Mouse (Mus musculus): Measurements from ENCODE around the gene Nim1k. TPM values are rescaled to one million over a fixed set of nuclear protein-coding genes. Genes with fewer than 3 reads are reported as not detected.

Nim1k gene
- polyA plus RNA-seq, 1 experiment from 2014 or later = 0.91 TPM

DNA sequence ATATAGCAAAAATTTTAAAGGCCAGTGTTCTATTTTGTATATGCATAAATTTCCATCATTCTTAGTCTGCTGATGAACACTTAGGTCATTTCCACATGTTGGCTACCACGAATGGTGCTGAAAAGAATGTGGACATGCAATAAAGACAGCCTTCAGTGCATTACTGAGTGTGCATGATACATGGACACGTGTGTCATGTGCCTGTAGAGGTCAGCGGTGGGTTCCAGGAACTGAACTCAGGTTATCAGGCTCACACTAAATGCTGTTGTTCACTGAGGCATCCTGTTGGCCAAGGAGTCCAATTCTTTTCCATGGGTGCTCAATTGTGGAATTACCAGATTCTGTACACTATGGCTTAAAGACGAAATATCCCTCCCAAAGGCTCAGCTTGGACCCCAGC lies 27.9 kb upstream of the Nim1k start:
- Histone ChIP-seq H3K27me3 (ENCODE audit: insufficient read depth, low read length) (no peaks in the 10 kb centered on the region), H3K4me2 (no peak overlapping the region), H3K36me3 (ENCODE audit: insufficient read depth) (peaks cover 85% of the 10 kb centered on the region), H3K9ac (no peak overlapping the region), H3K27ac (ENCODE audit: low read depth) (no peak overlapping the region), H3K9me3 (ENCODE audit: low read depth, low read length) (no peaks in the 10 kb centered on the region), H3K4me3 (ENCODE audit: low read depth, low read length) (no peak overlapping the region), H3K4me1 (ENCODE audit: insufficient read depth) (no peaks in the 10 kb centered on the region)
- 80% methylated on average over 4 of the region's 4 CpGs for WGBS
- ATAC-seq (ENCODE audit: insufficient read depth) = no peak
- DNase-seq = no peak
- TF ChIP-seq CTCF (IDR thresholded peaks at IDR 0.05; ENCODE audit: low read depth) = no peak

DNA sequence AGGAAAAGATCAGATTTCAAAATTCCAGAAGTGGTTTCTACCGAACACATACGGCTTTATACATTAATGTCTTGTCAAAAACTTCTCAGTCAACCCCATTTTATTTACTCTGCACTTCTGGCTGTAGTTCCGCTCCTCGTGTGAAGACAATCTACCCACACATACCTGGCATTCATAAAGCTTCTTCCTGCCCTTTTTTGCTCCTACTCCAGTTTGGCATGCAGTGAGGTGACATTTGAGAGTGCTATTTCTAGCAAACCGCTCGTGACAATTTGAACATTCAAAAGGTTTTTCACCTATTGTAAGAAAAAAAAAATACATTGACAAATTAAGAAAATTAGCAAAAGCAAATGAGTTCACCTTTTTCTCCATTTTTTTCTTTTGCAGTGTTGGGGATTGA lies 12.9 kb upstream of the Nim1k start:
- peaks cover 90% of the 10 kb centered on the region for H3K36me3 ChIP-seq (ENCODE audit: insufficient read depth)
- TF ChIP-seq CTCF (IDR thresholded peaks at IDR 0.05; ENCODE audit: low read depth) = no peak

DNA sequence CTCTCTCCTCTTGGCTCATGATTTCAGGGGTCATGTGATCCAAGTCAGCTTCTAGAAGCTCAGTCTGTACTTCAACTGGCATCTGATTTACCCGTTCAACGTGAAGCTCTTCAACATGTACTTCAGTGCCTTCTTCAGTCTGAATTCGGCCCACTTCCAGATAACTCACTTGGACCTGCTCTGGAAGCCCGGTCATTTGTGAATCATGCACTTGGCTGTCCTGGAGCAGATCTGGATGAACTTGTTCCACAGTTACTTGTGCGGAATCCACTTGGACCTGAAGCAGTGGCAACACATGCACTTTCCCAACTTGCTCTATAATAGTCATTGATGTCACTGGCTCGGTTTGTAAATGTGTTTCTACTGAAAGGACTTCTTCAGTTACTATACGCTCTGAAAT lies 10.8 kb upstream of the Nim1k start:
- DNase-seq (no peak), ATAC-seq (ENCODE audit: insufficient read depth) (no peak)
- Histone ChIP-seq H3K4me3 (ENCODE audit: low read depth, low read length) (no peak overlapping the region), H3K27me3 (ENCODE audit: insufficient read depth, low read length) (no peaks in the 10 kb centered on the region), H3K9ac (no peak overlapping the region), H3K9me3 (ENCODE audit: low read depth, low read length) (no peaks in the 10 kb centered on the region), H3K27ac (ENCODE audit: low read depth) (no peak overlapping the region), H3K4me1 (ENCODE audit: insufficient read depth) (no peaks in the 10 kb centered on the region), H3K4me2 (no peak overlapping the region), H3K36me3 (ENCODE audit: insufficient read depth) (peaks cover 75% of the 10 kb centered on the region)
- TF ChIP-seq CTCF (IDR thresholded peaks at IDR 0.05; ENCODE audit: low read depth) = no peak
- WGBS = 84% methylated on average over 7 of the region's 7 CpGs

More for the DNA sequence above, 12.9 kb upstream of the Nim1k start:
- H3K27me3 ChIP-seq (ENCODE audit: insufficient read depth, low read length) = no peaks in the 10 kb centered on the region
- H3K27ac ChIP-seq (ENCODE audit: low read depth) = no peak overlapping the region
- no peak overlapping the region for H3K4me3 ChIP-seq (ENCODE audit: low read depth, low read length)
- DNase-seq (no peak), ATAC-seq (ENCODE audit: insufficient read depth) (no peak)
- H3K9ac ChIP-seq = no peak overlapping the region
- 52% methylated on average over 6 of the region's 6 CpGs for WGBS
- no peaks in the 10 kb centered on the region for H3K4me1 ChIP-seq (ENCODE audit: insufficient read depth)
- no peak overlapping the region for H3K4me2 ChIP-seq
- H3K9me3 ChIP-seq (ENCODE audit: low read depth, low read length) = no peaks in the 10 kb centered on the region

DNA sequence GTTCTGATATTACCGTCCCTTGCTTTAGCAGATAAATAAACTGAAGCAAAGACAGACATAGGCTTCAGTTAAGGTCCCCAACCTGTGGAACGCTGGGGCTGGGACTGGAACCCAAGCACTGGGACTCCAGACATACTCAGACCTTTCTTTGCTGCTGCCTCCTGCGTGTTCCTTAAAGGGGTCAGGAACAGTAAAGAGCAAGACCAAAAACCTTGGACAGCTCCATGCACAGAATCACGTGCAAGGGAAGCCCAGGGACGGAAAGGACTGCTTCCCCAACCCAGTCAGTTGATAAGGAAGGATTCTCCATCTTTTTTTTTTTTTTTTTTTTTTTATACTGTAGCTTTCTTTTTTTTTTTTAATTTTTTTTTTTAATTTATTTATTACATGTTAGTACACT lies 1.1 kb upstream of the Nim1k start:
- DNase-seq (peak; percentile 72), ATAC-seq (ENCODE audit: insufficient read depth) (no peak)
- Histone ChIP-seq H3K4me1 (ENCODE audit: insufficient read depth) (peaks cover 5% of the 10 kb centered on the region; the same call in 1 of the 2 replicates), H3K4me3 (ENCODE audit: low read depth, low read length) (no peak overlapping the region), H3K27ac (ENCODE audit: low read depth) (no peak overlapping the region), H3K9me3 (ENCODE audit: low read depth, low read length) (no peaks in the 10 kb centered on the region), H3K27me3 (ENCODE audit: insufficient read depth, low read length) (no peaks in the 10 kb centered on the region), H3K4me2 (no peak overlapping the region), H3K36me3 (ENCODE audit: insufficient read depth) (peaks cover 13% of the 10 kb centered on the region; the same call in 1 of the 2 replicates), H3K9ac (no peak overlapping the region)
- TF ChIP-seq CTCF (IDR thresholded peaks at IDR 0.05; ENCODE audit: low read depth) = no peak
- whole genome bisulfite sequencing = 21% methylated on average over 5 of the region's 5 CpGs

DNA sequence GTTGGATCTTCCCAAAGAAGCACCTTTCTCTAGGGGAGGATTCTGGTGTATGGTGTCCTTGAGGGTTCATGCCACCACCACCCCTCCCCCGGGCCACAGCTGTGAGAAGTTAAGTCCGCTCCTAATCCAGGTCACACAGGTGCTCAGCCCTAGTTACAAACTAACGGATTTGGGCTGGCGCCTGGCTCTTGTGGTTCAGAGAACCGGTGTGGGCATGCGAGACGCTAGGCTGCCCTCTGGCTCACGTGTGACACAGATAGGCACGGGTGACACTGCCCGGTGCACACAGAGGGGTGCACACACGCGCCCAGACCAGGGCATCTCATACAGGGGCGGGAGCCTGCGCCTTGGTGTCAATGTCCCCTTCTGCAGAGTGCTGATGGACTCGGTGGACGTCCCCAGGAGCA lies 538 bp downstream of the Nim1k start:
- TF ChIP-seq CTCF (IDR thresholded peaks at IDR 0.05; ENCODE audit: low read depth) = no peak
- peak; percentile 68 for ATAC-seq (ENCODE audit: insufficient read depth)
- Histone ChIP-seq H3K4me1 (ENCODE audit: insufficient read depth) (peaks cover 5% of the 10 kb centered on the region; the same call in 1 of the 2 replicates), H3K27ac (ENCODE audit: low read depth) (no peak overlapping the region), H3K9ac (peak overlapping the region; percentile 63), H3K4me3 (ENCODE audit: low read depth, low read length) (peak overlapping the region; percentile 49), H3K9me3 (ENCODE audit: low read depth, low read length) (no peaks in the 10 kb centered on the region), H3K36me3 (ENCODE audit: insufficient read depth) (peaks cover 8% of the 10 kb centered on the region; the same call in 1 of the 2 replicates), H3K27me3 (ENCODE audit: insufficient read depth, low read length) (no peaks in the 10 kb centered on the region), H3K4me2 (peak overlapping the region; percentile 89)
- DNase-seq = no peak
- 2% methylated on average over 16 of the region's 16 CpGs for WGBS

DNA sequence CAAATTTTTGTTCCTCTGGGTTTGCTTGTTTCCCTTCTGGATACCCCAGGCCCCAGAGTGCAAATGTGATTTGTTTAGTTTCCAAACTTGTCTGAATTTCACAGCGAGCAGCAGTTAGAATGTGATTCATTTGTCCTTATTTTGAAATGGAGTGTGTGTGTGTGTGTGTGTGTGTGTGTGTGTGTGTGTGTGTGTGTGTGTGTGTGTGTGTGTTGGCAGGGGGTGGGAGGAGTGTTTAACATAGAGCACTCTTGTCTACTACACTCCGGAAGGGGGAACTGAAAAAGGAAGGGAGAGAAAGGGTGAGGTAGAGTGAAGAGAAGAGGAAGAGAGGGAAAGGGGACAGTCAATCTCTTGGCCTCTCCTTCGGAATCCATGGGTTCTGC lies 1.1 kb downstream of the Nim1k start:
- ATAC-seq (ENCODE audit: insufficient read depth) (no peak), DNase-seq (no peak)
- Histone ChIP-seq H3K27me3 (ENCODE audit: insufficient read depth, low read length) (no peaks in the 10 kb centered on the region), H3K27ac (ENCODE audit: low read depth) (no peak overlapping the region), H3K36me3 (ENCODE audit: insufficient read depth) (peaks cover 7% of the 10 kb centered on the region; the same call in 1 of the 2 replicates), H3K4me3 (ENCODE audit: low read depth, low read length) (peak overlapping the region; percentile 49), H3K4me1 (ENCODE audit: insufficient read depth) (peaks cover 5% of the 10 kb centered on the region; the same call in 1 of the 2 replicates), H3K9ac (no peak overlapping the region; the same call in 1 of the 2 replicates), H3K9me3 (ENCODE audit: low read depth, low read length) (no peaks in the 10 kb centered on the region), H3K4me2 (peak overlapping the region; percentile 89)
- no peak for TF ChIP-seq CTCF (IDR thresholded peaks at IDR 0.05; ENCODE audit: low read depth)
- 23% methylated on average over 3 of the region's 3 CpGs for WGBS

DNA sequence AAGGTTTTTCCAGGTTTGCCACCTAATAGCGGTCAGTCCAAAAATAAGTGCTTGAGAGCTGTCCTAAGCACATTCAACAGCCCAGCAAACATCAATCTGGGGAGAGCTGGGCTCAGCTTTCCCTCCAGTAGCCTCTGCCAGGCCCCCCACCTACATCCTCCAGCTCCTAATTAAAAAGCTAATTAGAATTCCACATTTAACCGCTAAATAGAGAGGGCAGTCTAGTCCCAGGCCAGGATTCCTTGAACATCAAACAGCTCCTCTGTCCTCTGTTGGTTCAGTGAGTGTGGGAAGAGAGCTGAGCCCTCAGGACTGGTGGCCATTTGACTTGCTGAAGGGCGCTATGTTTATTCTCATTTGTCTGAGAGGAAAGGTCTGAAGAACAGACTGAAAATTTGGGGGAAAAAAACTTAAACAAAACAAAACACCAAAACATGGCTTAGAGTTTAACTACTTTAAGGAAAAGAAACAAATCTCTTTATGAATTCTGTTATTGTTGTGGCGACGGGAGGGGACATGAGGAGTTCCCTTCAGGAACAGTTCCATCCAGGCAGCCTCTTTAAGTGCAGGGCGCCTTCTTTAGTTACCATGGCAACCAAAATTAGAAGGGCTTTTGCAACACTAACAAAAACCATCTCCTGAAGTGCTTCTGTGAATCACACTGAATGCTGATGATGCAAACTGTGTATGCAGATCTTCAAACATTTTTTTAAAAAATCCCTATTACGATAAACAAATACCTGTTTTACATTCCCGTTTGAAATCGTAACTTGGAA lies 1.6 kb downstream of the Nim1k start:
- H3K36me3 ChIP-seq (ENCODE audit: insufficient read depth) = peaks cover under 1% of the 10 kb centered on the region; the same call in 1 of the 2 replicates
- H3K4me1 ChIP-seq (ENCODE audit: insufficient read depth) = peaks cover 5% of the 10 kb centered on the region; the same call in 1 of the 2 replicates
- H3K9ac ChIP-seq = no peak overlapping the region
- no peak for TF ChIP-seq CTCF (IDR thresholded peaks at IDR 0.05; ENCODE audit: low read depth)
- no peaks in the 10 kb centered on the region for H3K9me3 ChIP-seq (ENCODE audit: low read depth, low read length)
- H3K27ac ChIP-seq (ENCODE audit: low read depth) = no peak overlapping the region
- no peak overlapping the region for H3K4me2 ChIP-seq
- 61% methylated on average over 9 of the region's 9 CpGs for WGBS
- DNase-seq (peak; percentile 16), ATAC-seq (ENCODE audit: insufficient read depth) (no peak)
- H3K27me3 ChIP-seq (ENCODE audit: insufficient read depth, low read length) = no peaks in the 10 kb centered on the region
- H3K4me3 ChIP-seq (ENCODE audit: low read depth, low read length) = no peak overlapping the region

Data from lung, embryonic 14.5 days (tissue).